Mouse (Mus musculus): ENCODE results near the gene Slc35f3.

Slc35f3 gene

GRCm38 (mm10) chr8:126338864-126339263 is 40.5 kb downstream of the Slc35f3 start:
- no peak for DNase-seq (ENCODE audit: low spot score)

- DNase-seq (ENCODE audit: low spot score): no peak
Measured at GRCm38 (mm10) chr8:126339357-126339756, 41.0 kb downstream of the Slc35f3 start.

DNA sequence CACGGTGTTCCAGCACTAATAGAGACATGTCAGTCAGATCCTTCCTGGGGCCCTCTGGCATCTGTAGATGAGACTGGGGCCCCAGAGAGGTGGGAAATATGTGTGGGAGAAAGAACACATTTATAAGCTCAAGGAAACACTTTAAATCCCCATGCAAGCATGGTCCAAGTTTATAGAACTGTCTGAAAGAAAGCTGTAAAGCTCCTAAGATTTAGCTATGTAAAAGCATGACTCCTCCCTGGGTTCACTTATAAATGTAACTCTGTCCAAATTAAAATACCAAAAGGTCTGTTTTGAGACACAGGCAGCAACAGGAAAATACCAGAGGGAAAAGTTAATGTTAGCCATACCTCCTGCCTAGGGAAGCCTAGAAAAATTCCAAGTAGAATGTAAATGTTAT is 42.8 kb downstream of the Slc35f3 start:
- no peak for DNase-seq (ENCODE audit: low spot score)

- DNase-seq (ENCODE audit: low spot score): no peak
Measured at GRCm38 (mm10) chr8:126343427-126343826, 45.1 kb downstream of the Slc35f3 start.

GRCm38 (mm10) chr8:126345100-126345499 is 46.7 kb downstream of the Slc35f3 start:
- no peak for DNase-seq (ENCODE audit: low spot score)

- DNase-seq (ENCODE audit: low spot score): no peak
Measured at GRCm38 (mm10) chr8:126353259-126353658, 54.9 kb downstream of the Slc35f3 start.

DNA sequence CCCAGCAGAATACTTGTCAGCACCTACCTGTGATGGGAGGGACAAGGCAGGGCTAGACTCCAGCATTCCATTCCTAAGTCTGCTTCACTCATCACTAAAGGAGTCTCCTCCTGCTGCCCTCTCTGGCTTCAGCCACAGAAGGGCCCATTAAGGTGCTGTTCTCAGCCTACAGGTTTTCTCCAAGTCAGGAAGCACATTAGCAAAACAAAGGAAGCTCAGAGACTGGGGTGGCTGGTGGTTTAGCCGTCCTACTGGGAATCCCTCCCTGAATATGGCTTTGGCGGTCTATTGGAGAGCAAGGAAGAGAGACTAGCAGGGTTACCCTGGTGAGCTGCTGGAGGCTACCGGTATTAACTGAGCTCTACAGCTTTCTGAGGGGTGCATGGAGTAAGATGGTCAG is 59.6 kb downstream of the Slc35f3 start:
- no peak for DNase-seq (ENCODE audit: low spot score)

- DNase-seq (ENCODE audit: low spot score): no peak
Measured at GRCm38 (mm10) chr8:126359296-126359695, 60.9 kb downstream of the Slc35f3 start.

- DNase-seq (ENCODE audit: low spot score): no peak
Measured at GRCm38 (mm10) chr8:126360106-126360505, 61.7 kb downstream of the Slc35f3 start.

DNA sequence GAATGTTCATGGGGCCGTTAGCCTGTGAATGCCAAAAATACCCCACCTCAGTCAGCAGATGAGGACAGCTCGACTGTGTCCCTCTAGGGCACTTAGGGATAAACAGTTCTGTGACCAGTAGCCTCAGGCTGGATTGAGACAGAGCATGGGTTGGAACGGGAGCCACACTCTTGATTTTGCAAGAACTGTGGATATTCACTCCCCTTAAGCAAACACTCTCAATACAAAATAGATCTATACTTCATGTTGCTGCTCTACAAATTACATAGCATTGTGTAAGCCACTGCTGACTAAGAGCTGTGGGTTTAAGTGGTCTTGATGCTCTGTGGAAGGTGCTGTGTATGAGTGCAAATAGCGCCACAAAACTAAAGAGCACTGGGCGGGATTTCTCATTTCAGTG is 62.3 kb downstream of the Slc35f3 start:
- DNase-seq (ENCODE audit: low spot score): no peak

GRCm38 (mm10) chr8:126366251-126366650 is 67.9 kb downstream of the Slc35f3 start:
- no peak for DNase-seq (ENCODE audit: low spot score)

DNA sequence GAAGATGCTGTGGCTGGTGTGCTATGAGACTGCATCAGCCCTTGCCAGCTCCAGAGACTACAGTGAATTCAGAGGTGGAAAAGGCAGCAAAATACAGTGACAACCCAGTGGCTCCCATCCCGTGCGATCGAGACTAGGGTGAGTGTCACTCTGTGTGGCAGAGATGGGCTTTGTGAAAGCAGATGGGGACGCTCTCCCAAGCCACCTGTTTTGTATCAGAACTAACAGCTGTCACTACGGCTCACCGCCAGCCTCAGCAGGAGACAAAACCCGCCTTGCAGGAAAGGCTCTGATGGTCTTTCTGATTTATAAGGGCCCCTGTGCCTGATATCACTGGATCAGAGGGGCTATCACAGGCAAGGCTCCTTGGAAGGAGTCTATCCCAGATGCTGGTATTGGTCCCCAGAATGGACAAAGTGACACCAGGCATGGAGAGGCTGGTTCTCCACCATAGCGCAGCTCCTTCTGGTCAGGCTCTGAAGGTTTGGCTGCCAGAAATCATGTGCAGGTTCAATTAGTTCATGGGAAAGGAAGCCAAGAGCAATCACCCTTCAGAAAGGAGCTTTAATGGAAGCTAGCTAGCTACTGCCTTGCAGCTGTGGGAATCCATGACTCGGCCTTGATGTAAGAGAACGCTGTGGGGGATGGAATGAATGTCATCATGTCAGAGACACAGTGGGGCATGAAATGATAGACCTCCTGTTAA is 70.1 kb downstream of the Slc35f3 start:
- DNase-seq (ENCODE audit: low spot score): no peak

DNA sequence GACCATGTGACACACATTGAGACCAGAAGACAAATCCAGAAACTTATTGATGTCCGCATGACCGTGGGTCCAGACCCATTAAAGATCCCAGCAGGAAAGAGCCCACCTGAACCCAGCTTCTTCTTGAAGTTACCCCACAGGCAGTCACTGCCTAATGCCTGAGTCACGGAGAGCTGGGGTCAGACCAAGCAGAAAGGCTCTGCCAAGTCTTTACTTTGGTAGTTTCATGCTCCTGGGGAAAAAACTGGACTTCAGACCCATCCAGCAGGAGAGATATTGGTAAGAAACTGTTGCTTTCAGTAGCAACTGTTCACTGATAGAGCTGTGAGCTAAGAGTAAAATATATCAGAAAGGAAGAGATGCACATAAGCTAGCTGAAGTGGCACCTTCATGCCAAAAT is 73.5 kb downstream of the Slc35f3 start:
- DNase-seq (ENCODE audit: low spot score): no peak

DNA sequence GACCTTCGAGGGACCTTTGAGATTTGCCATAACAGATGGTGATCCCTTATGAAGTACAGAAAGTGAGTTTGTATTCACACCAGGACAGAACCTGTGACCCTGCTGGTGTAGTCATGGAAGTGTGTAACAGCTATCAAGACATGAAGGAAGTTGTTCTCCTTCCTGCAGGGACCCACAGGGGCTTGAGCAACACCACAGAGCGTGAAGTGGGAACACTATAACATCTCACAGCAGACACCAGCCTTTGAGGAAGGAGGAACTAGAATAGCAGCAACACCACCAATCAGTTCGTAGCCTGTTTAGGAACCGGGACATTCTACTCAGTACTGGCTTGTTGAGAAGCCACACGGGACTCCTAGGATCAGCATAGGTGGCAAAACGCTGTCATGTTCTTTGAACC is 81.2 kb downstream of the Slc35f3 start:
- DNase-seq (ENCODE audit: low spot score): no peak

- DNase-seq (ENCODE audit: low spot score): no peak
Measured at GRCm38 (mm10) chr8:126380141-126380540, 81.8 kb downstream of the Slc35f3 start.

DNA sequence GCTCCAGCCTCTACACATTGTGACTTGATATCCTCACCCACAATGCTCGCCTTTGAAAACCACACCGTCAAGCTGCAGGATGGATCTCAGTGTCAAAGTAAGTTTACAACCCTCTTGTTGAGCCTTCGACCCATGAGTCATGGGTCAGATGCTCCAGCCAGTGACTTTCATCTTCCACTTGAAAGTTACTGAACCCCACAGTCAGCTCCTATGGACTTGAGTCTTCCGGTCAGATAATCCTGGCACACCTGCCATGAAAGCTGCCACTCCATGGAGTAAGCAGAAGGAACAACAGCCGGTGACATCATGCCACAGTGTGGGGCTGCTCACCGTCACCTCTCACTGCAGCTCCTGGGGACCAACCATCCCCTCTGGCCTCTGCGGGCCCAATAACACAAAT is 82.9 kb downstream of the Slc35f3 start:
- no peak for DNase-seq (ENCODE audit: low spot score)

DNA sequence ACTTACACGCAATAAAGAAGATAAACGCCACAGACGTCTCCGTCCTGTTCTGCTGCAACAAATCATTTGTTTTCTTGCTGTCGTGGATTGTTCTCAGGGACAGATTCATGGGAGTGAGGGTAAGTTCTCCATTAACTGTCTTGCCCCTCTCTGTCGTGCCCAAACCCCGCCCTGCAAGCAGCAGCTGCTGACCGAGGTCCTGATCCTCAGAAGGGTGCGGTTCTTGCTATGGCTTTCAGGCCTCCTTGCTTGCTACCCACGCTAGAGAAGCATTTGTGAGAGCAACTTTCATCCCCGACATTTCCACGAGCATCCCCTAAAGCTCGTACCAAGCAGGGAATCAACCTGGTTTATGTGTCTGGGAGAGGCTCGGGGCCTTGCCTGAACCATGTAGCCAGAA is 83.9 kb downstream of the Slc35f3 start:
- DNase-seq (ENCODE audit: low spot score): peak; percentile 27

DNA sequence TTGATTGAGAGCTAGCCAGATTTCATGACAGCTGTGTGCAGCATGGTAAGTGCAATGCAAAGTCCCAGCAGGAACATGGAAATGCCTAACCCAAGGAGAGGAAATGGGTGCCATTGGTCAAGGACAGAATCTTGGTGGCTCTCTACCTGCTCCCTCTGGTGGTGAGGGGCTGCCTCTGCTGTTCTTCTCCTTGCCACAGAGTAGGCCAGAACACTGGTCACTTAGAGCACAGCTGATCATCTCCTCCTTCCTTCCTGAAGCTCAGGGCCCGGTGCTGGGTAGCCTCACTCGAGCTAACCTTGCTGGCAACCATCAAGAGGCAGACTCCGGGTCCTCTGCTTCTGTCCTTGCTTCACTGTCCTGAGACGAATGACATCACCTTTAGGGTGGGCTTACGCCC is 84.4 kb downstream of the Slc35f3 start:
- peak; percentile 56 for DNase-seq (ENCODE audit: low spot score)

DNA sequence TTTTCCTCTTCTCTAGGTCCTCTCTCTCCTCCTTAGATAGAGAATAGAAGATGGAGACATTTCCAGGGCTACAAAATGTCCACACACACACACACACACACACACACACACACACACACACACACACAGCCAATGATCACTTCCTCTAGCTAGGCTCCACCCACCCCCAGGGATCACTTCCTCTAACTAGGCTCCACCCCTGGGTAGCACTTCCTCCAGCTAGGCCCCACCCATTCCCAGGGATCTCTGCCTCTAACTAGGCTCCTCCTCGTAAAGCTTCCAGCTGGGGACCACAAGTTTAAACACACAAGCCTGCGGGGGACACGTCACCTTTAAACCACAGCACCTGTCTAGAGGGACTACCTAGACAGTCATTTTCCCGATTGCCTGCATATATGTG is 89.2 kb downstream of the Slc35f3 start:
- DNase-seq (ENCODE audit: low spot score): no peak

DNA sequence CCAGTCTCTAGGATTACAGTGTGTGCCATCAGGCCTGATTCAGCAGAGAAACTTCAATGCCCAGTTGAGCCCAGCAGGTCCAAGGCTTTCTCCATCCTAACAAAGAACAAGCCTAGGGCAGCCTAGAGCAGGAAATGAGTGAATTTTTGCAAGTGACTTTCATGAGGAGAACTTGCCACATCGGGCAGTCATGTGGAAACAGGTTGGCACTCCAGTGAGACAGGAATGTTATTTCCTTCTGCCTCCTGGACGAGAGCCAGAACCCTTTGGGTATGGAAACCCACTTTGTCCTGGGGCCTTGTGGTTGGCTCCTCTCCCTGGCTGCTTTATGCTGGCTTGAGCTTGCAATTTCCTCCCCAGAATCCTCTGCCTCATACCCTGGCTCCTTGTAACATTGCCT is 93.2 kb downstream of the Slc35f3 start:
- no peak for DNase-seq (ENCODE audit: low spot score)

DNA sequence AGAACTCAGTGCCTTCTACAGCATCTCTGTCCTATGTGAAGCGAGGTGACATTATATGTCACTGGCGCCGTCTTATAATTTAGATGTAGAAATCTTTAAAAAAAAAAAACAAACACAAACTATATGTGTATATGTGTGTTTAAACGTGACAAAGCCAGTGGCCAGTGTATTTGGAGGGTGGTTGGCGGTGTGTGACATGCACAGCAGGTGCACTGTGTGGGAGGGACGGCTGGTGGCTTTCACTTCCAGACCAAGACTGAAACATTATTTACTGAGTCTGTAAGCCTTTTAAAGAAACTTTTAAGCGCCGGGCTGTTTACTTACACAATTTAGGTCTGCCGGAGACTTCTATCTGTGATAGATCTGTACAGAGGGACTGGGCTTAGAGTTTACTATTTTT is 97.0 kb downstream of the Slc35f3 start:
- no peak for DNase-seq (ENCODE audit: low spot score)

DNA sequence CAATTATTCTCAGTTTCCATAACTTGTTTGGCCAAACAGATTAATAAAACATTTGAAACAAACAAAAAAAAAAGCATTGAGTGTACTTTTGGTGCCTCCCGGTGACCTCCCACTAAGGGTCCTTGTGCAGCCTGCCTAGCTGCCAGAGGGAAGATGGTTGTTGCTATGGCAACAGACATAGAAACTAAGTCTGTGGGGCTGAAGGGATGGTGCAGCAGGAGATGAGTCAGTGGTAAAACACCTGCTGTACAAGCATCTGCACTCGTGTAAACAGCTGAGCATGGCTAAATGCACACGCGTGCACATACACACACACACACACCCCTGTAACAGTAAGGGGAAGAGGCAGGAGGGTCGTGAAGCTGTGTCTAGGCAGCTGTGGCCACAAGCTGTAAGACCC is 97.6 kb downstream of the Slc35f3 start:
- DNase-seq (ENCODE audit: low spot score): peak; percentile 19

- DNase-seq (ENCODE audit: low spot score): no peak
Measured at GRCm38 (mm10) chr8:126398349-126398748, 100.0 kb downstream of the Slc35f3 start.

- peak; percentile 78 for DNase-seq (ENCODE audit: low spot score)
Measured at GRCm38 (mm10) chr8:126404550-126404949, 106.2 kb downstream of the Slc35f3 start.

DNA sequence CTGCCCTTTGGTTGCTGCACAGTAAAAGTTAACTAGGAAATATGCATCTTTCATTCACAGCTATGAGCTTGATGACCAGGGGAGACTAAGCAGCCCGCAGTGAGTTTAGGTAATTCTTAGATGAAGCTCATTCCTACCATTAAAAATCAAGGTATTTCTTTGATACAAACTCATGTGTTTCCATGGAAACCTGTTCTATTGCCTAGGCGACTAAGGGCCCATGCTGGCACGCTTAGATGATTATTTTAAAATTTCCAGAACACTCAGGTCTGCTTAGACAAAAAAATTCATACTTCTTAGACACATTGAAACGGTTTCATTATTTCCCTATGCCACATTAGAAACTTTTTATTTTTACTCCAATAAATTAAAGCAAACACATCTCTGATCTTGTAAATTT is 106.7 kb downstream of the Slc35f3 start:
- no peak for DNase-seq (ENCODE audit: low spot score)
